Mouse (Mus musculus) adrenal gland (tissue): ENCODE data around the gene Rplp1.

ENCODE experiments used
- intact Hi-C: fragments of 180-260 bp; cut with DNase I; formaldehyde crosslinking; loops from one replicate; pipeline ENCODE4 v1.15.1; 2025

Rplp1 gene

GRCm38 (mm10) chr9:61878889-61879288 is 35.5 kb downstream of the Rplp1 start:
- intact Hi-C loops, result no loop called here

GRCm38 (mm10) chr9:61877373-61878112 is 36.8 kb downstream of the Rplp1 start:
- intact Hi-C loops, result no loop called here

- intact Hi-C loops, result no loop called here
Measured at GRCm38 (mm10) chr9:61873325-61873724, 41.0 kb downstream of the Rplp1 start.

GRCm38 (mm10) chr9:61872246-61872941 is 41.9 kb downstream of the Rplp1 start:
- intact Hi-C loops, result no loop called here

- intact Hi-C loops, result no loop called here
Measured at GRCm38 (mm10) chr9:61871839-61872238, 42.5 kb downstream of the Rplp1 start.

- intact Hi-C loops, result no loop called here
Measured at GRCm38 (mm10) chr9:61867659-61868058, 46.7 kb downstream of the Rplp1 start.
